9 mouse cellular contexts compared by ENCODE assay signal in the genomic region with DNA sequence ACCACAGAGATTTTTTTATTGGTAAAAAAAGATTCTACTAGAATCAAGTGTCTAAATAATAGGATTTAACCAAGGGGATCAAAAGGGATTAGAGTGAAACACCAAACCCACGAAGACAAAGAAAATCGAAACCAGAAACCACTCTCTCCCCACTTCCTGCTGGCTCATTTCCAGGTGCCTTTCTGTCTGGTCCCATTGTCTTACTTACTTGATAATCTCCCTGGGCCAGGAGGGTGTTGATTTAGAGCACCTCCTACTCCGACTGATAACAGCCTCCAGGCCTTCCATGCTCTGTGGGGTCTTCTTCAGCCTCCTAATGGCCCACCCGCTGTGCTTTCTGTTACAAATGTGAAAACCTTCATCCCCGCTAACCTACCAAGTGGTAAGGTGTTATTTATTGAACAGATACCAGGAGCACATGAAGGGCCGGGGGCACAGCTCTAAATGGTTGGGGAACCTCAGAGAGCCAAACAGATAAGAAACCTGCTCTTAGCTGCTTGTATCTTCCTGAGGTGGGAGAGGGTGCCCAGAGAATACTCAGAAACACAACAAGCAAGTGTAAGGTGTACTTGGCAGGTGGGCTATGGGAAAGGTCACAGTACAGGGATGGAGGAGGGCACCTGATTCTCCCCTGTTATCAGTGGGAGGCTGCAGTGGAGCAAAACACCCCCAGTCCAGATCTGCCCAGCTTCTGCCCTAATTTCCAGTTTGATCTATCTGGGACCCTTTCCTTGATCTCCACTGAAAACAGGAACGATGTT.
DNase-seq lines count a peak whose midpoint lies in the region; ATAC-seq lines count a peak whose summit lies in the region.
"Had no signal": no experiment of that assay in that cellular context is flagged by ENCODE, and none has a peak within 500 bp of the region (broad histone marks: within the 10 kb centered on the region; RNA-seq: fewer than 3 reads in every experiment).

No protein-coding gene starts in this region.

- H3K27ac ChIP-seq in kidney, embryonic 16.5 days (ENCODE audit: low read length), result no peak overlapping the region
- H3K27ac ChIP-seq: midbrain, embryonic 12.5 days had no signal

- no peaks in the 10 kb centered on the region for H3K9me3 ChIP-seq in kidney, embryonic 16.5 days (ENCODE audit: low read length)
- H3K9me3 ChIP-seq: midbrain, embryonic 12.5 days had no signal

- no peaks in the 10 kb centered on the region for H3K36me3 ChIP-seq in kidney, embryonic 16.5 days (ENCODE audit: insufficient read depth, low read length)
- H3K36me3 ChIP-seq: midbrain, embryonic 12.5 days had no signal

- 49% methylated on average over 7 of the region's 7 CpGs for WGBS in kidney, embryonic 16.5 days

- peak; percentile 34 for DNase-seq in kidney, adult 11 months
- peak; percentile 12 for DNase-seq in NIH3T3 (ENCODE audit: low read depth)
- peak; percentile 45 to 60 for DNase-seq in heart, postnatal 10 days
- DNase-seq in gastrocnemius, postnatal 14 days, result no peak
- no peak for DNase-seq in frontal cortex, postnatal 25 days (ENCODE audit: low spot score in 2 of 2)

- intact Hi-C loops in heart, postnatal 10 days (cut with DNase I), result no loop called here
- intact Hi-C loops in gastrocnemius, postnatal 14 days (cut with DNase I; ENCODE audit: low total_unique reads), result no loop called here

- no peak overlapping the region for H3K9ac ChIP-seq in kidney, embryonic 16.5 days (replicated peaks; ENCODE audit: low read length)
- H3K9ac ChIP-seq: midbrain, embryonic 12.5 days had no signal

- peaks cover 21% of the 10 kb centered on the region for H3K4me1 ChIP-seq in kidney, embryonic 16.5 days (ENCODE audit: insufficient read depth, low read length)
- H3K4me1 ChIP-seq: midbrain, embryonic 12.5 days had no signal

- no peaks in the 10 kb centered on the region for H3K27me3 ChIP-seq in kidney, embryonic 16.5 days (ENCODE audit: insufficient read depth, low read length)

- no peak for ATAC-seq in kidney, embryonic 16.5 days (ENCODE audit: low FRiP score, low TSS enrichment)
- ATAC-seq in megakaryocyte-erythroid progenitor cell, adult 5-6 weeks (replicated peaks; ENCODE audit: low FRiP score, low TSS enrichment, poor library complexity, severe bottlenecking), result peak; percentile 85
- ATAC-seq in erythroblast, adult 5-6 weeks (replicated peaks; ENCODE audit: low FRiP score, poor library complexity, severe bottlenecking), result no peak

- H3K4me3 ChIP-seq in kidney, embryonic 16.5 days (ENCODE audit: low read length), result no peak overlapping the region
- H3K4me3 ChIP-seq: midbrain, embryonic 12.5 days had no signal

- H3K4me2 ChIP-seq in kidney, embryonic 16.5 days (replicated peaks; ENCODE audit: low read depth, low read length), result no peak overlapping the region
- H3K4me2 ChIP-seq: midbrain, embryonic 12.5 days had no signal

Comparison
In these comparisons a context has a peak if more than half of its experiments do, and no peak if none do; other contexts are left out.
1. DNase-seq: peak in kidney, adult 11 months (single experiment), NIH3T3 (single experiment) and heart, postnatal 10 days (2 of 2); none in gastrocnemius, postnatal 14 days (single experiment) and frontal cortex, postnatal 25 days (0 of 2).